Mouse (Mus musculus) heart, postnatal 0 days (tissue): ENCODE data around the gene Lhx3. TPM values are rescaled to one million over a fixed set of nuclear protein-coding genes. Genes with fewer than 3 reads are reported as not detected.
A peak's percentile ranks its signal among the peaks of the same experiment; 100 is the strongest.

Experiments used
- ATAC-seq: fragments of 200-750 bp; cut with Nextera tagmentation; 2 replicates; pipeline ENCODE4 v1.8.0; 2017; ENCODE audit warnings: low read depth, moderate number of reproducible peaks, moderate library complexity; ENCODE audit not compliant: insufficient read depth
- DNase-seq: peaks from one replicate; pipeline ENCODE4 v3.0.0-alpha.2; 2016; ENCODE audit warnings: low spot score
- H3K27ac ChIP-seq: fragments of 300-500 bp; sonication (generic); 2 replicates; pipeline ENCODE4 v1.5.1; 2014; ENCODE audit warnings: low read depth, mild to moderate bottlenecking
- H3K27me3 ChIP-seq: fragments of 300-500 bp; sonication (generic); 2 replicates; pipeline ENCODE4 v1.6.1; 2014; ENCODE audit warnings: low read length, mixed read lengths; ENCODE audit not compliant: control insufficient read depth, insufficient read depth
- H3K36me3 ChIP-seq: fragments of 300-500 bp; sonication (generic); replicated peaks from 2 replicates; pipeline ENCODE4 v1.6.1; 2014; ENCODE audit warnings: low read length, mixed read lengths; ENCODE audit not compliant: control insufficient read depth, insufficient read depth
- H3K4me1 ChIP-seq: fragments of 300-500 bp; sonication (generic); 2 replicates; pipeline ENCODE4 v1.6.1; 2014; ENCODE audit warnings: antibody characterized with exemption; ENCODE audit not compliant: control insufficient read depth, insufficient read depth
- H3K4me2 ChIP-seq: fragments of 300-500 bp; sonication (generic); 2 replicates; pipeline ENCODE4 v1.6.1; 2014; ENCODE audit warnings: low read depth, mild to moderate bottlenecking, low read length, moderate library complexity
- H3K4me3 ChIP-seq: fragments of 300-500 bp; sonication (generic); 2 replicates; pipeline ENCODE4 v1.5.1; 2014; ENCODE audit warnings: low read depth, low read length
- H3K9ac ChIP-seq: fragments of 300-500 bp; sonication (generic); replicated peaks from 2 replicates; pipeline ENCODE4 v1.6.1; 2014; ENCODE audit warnings: low read depth, low read length, mixed read lengths
- H3K9me3 ChIP-seq: fragments of 300-500 bp; sonication (generic); replicated peaks from 2 replicates; pipeline ENCODE4 v1.6.1; 2016; ENCODE audit warnings: low read length; ENCODE audit not compliant: control insufficient read depth
- CTCF ChIP-seq: IDR thresholded peaks from 2 replicates; pipeline ENCODE4 v1.5.1; 2016; ENCODE audit warnings: antibody characterized with exemption, control low read depth, low read depth
- EP300 ChIP-seq: IDR thresholded peaks from 2 replicates; pipeline ENCODE4 v1.6.1; 2016; ENCODE audit warnings: antibody characterized with exemption, low read depth
- WGBS: fragments of 180-500 bp; shearing (Covaris S2); extraction: QIAGEN DNeasy Blood & Tissue Kit; methylation state at CpG from one replicate; pipeline ENCODE4 v1.1.7; 2014; 5-methylcytosine and 5-hydroxymethylcytosine counted together
- polyA plus RNA-seq: library from polyadenylated mRNA; unstranded; fragments of >200 nt; fragmentation: Nextera tagmentation; extraction: Ambion mirVana; gene quantifications from 2 replicates; pipeline ENCODE4 v1.2.1, GENCODE M21; 2015
- total RNA-seq: library from RNA; depleted of rRNA; stranded (reverse); fragments of >200 nt; gene quantifications from 2 replicates; pipeline ENCODE4 v1.2.3, GENCODE M21; 2014; ENCODE audit warnings: low replicate concordance; rRNA removed

The Lhx3 gene
- total and polyA plus RNA-seq, 2 experiments from 2014 or later = not detected

DNA sequence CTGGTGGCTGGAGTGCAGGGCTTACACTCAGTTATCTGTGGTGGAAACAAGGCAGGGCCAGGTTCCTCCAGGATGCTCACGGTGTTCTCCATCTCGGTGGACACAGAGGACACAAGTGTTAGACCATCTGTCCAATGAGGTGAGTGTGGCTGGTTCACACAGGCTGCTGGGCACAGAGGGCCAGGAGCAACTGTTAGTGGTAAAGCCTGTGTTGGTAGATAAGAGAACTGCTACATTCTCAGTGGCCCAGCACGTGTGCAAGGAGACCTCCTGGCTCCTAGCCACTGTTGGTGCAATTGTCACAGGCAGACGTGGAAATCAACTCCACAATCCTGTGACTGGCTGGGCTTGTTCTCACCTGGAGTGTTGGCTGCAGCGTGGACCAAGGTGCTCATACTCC is 53.5 kb downstream of the Lhx3 start:
- Histone ChIP-seq H3K27ac (no peak overlapping the region), H3K27me3 (no peaks in the 10 kb centered on the region), H3K36me3 (no peaks in the 10 kb centered on the region), H3K9ac (no peak overlapping the region), H3K4me3 (no peak overlapping the region), H3K4me1 (no peaks in the 10 kb centered on the region), H3K9me3 (no peaks in the 10 kb centered on the region), H3K4me2 (no peak overlapping the region)
- TF ChIP-seq EP300 = no peak
- no peak for TF ChIP-seq CTCF
- 55% methylated on average over 5 of the region's 5 CpGs for WGBS
- no peak for ATAC-seq
- no peak for DNase-seq

DNA sequence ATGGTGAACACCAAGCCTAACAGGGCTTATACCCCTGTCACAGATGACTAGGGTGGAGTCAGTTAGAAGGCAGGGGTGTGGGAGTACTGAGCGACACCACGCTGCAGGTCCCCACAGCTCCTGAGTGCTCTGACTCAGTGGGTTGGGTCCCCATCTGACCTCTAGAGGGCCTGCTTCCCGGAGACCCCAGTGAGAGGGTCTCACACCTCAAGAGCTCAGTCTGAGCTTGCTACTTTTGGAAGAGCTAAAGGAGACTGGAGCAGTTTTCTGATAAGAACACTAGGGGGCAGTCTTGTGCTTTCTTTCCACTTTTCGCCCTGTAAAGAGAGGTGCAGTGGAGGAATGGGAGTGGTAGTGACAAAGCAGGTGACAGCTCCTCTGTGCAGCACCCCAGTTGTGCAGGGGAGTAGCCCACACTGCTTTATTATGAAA is 54.2 kb downstream of the Lhx3 start:
- TF ChIP-seq CTCF (peak; percentile 78), EP300 (no peak)
- DNase-seq (peak; percentile 47), ATAC-seq (no peak)
- Histone ChIP-seq H3K27ac (no peak overlapping the region), H3K4me2 (no peak overlapping the region), H3K4me3 (no peak overlapping the region), H3K9ac (no peak overlapping the region), H3K9me3 (no peaks in the 10 kb centered on the region), H3K4me1 (no peaks in the 10 kb centered on the region), H3K36me3 (no peaks in the 10 kb centered on the region), H3K27me3 (no peaks in the 10 kb centered on the region)
- WGBS = 3% methylated on average over 4 of the region's 4 CpGs

DNA sequence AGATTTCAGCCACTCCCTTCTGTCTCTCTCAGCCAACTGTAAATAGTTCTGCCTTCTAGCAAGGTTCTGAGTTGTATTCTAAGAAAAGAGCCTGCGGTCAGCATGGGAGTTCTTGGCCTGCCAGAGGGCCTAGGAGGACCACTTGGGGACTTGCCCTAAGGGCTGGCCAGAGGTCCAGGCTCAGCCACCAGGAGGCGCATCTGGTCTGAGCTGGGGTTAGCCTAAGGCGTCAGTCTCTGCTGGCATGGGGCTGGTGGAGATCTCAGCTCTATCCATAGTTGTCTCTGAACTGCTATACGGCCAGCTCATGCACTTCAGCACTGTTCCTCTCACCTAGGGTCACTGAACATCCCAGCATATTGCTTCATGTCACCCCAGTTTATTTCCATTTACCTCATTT is 54.8 kb downstream of the Lhx3 start:
- Histone ChIP-seq H3K9ac (no peak overlapping the region), H3K9me3 (no peaks in the 10 kb centered on the region), H3K27me3 (no peaks in the 10 kb centered on the region), H3K4me2 (no peak overlapping the region), H3K4me3 (no peak overlapping the region), H3K4me1 (no peaks in the 10 kb centered on the region), H3K27ac (no peak overlapping the region), H3K36me3 (no peaks in the 10 kb centered on the region)
- peak; percentile 49 for TF ChIP-seq CTCF
- TF ChIP-seq EP300 = no peak
- ATAC-seq (peak; percentile 57; the same call in 1 of the 2 replicates), DNase-seq (no peak)
- WGBS = 35% methylated on average over 4 of the region's 4 CpGs

Other genes starting within 250 kb of the Lhx3 start
- gene Camsap1, start 225.0 kb downstream of the Lhx3 start, total RNA-seq = 8.9 and 12.7 TPM in 2 replicates
- 5.7 TPM in 2 replicates for gene Camsap1, start 225.0 kb downstream of the Lhx3 start, polyA plus RNA-seq
- 99.4 and 120 TPM in 2 replicates for gene Ubac1, start 186.5 kb downstream of the Lhx3 start, total RNA-seq
- gene Ubac1, start 186.5 kb downstream of the Lhx3 start, polyA plus RNA-seq = 119 and 120 TPM in 2 replicates
- 6.8 and 20.6 TPM in 2 replicates for gene Nacc2, start 85.1 kb downstream of the Lhx3 start, total RNA-seq
- gene Nacc2, start 85.1 kb downstream of the Lhx3 start, polyA plus RNA-seq = 5.4 and 6.9 TPM in 2 replicates
- 8.5 and 15.3 TPM in 2 replicates for gene Qsox2, start 29.2 kb upstream of the Lhx3 start, total RNA-seq
- 7.5 and 8.2 TPM in 2 replicates for gene Qsox2, start 29.2 kb upstream of the Lhx3 start, polyA plus RNA-seq
- 0.61 and 0.97 TPM in 2 replicates for gene Ccdc187, start 86.3 kb upstream of the Lhx3 start, total RNA-seq
- gene Ccdc187, start 86.3 kb upstream of the Lhx3 start, polyA plus RNA-seq = 0.04 TPM in 2 replicates
- 577 and 610 TPM in 2 replicates for gene Gpsm1, start 107.2 kb upstream of the Lhx3 start, total RNA-seq
- 146 and 148 TPM in 2 replicates for gene Gpsm1, start 107.2 kb upstream of the Lhx3 start, polyA plus RNA-seq
- gene Dnlz, start 143.8 kb upstream of the Lhx3 start, total RNA-seq = 20.2 and 23.0 TPM in 2 replicates
- 17.0 and 18.6 TPM in 2 replicates for gene Dnlz, start 143.8 kb upstream of the Lhx3 start, polyA plus RNA-seq
- 1.5 TPM in 1 of 2 replicates, not detected in the other for gene Card9, start 152.6 kb upstream of the Lhx3 start, total RNA-seq
- gene Card9, start 152.6 kb upstream of the Lhx3 start, polyA plus RNA-seq = 0.18 and 0.31 TPM in 2 replicates
- 9.6 and 24.1 TPM in 2 replicates for gene Snapc4, start 172.4 kb upstream of the Lhx3 start, total RNA-seq
- gene Snapc4, start 172.4 kb upstream of the Lhx3 start, polyA plus RNA-seq = 7.8 and 8.1 TPM in 2 replicates
- gene Entr1, start 181.0 kb upstream of the Lhx3 start, total RNA-seq = 57.4 and 67.4 TPM in 2 replicates
- 56.4 and 57.2 TPM in 2 replicates for gene Entr1, start 181.0 kb upstream of the Lhx3 start, polyA plus RNA-seq
- 52.5 and 102 TPM in 2 replicates for gene Pmpca, start 181.1 kb upstream of the Lhx3 start, total RNA-seq
- 91.1 and 99.2 TPM in 2 replicates for gene Pmpca, start 181.1 kb upstream of the Lhx3 start, polyA plus RNA-seq
- 16.7 and 22.0 TPM in 2 replicates for gene Inpp5e, start 200.9 kb upstream of the Lhx3 start, total RNA-seq
- gene Inpp5e, start 200.9 kb upstream of the Lhx3 start, polyA plus RNA-seq = 10.2 and 11.0 TPM in 2 replicates
- 48.3 and 49.0 TPM in 2 replicates for gene Sec16a, start 236.9 kb upstream of the Lhx3 start, total RNA-seq
- gene Sec16a, start 236.9 kb upstream of the Lhx3 start, polyA plus RNA-seq = 7.1 and 7.5 TPM in 2 replicates